Mouse (Mus musculus) urinary bladder, postnatal 36 days (tissue): ENCODE results near the gene Coasy.

Source experiments
- DNase-seq, 2 experiments: peaks; one replicate each; pipeline ENCODE4 v3.0.0; 2022; ENCODE audit warnings: low spot score in 2 of 2, mixed read lengths in 1 of 2

Coasy gene

DNA sequence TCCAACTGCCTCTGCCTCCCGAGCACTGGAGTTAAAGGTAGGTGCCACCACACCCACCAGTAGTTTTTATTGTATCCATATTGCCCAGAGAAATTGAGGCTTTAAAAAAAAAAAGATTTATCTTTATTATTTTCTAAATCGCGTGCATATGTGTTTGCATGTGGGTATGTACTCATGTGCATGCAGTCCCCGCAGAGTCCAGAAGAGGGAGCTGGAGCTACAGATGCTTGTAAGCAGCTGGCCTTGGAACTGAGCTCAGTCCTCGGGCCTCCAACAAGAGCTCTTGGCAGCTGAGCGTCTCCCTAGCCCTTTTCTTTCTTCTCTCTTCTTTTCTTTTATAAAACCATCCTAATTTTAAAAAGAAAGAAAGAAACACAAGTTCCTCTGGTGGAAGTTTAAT is 49.3 kb downstream of the Coasy start:
- no peak for DNase-seq

DNA sequence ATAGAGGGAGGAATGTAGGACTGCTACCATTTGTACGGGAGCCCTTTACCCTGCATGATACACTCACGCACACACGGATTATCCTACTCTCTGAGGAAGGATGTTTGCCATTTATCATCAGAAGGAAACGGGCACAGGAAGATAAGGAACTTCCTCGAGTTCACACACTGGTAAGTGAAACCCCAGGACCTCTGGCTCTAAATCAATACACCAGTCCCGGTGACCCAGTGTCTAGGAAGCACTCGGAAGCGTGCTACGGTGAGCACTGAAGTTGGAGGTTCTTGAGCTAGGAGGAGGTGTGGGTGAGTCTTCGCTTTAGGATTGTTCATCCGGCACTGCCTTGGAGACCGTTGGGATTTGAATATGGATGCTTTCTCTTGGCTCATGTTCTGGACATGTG is 50.7 kb downstream of the Coasy start:
- no peak for DNase-seq

- no peak for DNase-seq
Measured at GRCm38 (mm10) chr11:101134217-101134865, 52.0 kb downstream of the Coasy start.
